Mouse (Mus musculus) midbrain, postnatal 0 days (tissue): ENCODE data around the gene Cdh4. TPM values are rescaled to one million over a fixed set of nuclear protein-coding genes. Genes with fewer than 3 reads are reported as not detected.

Experiments
- ATAC-seq: fragments of 200-750 bp; cut with Nextera tagmentation; 2 replicates; pipeline ENCODE4 v1.8.0; 2017; ENCODE audit warnings: moderate number of reproducible peaks, mild to moderate bottlenecking, moderate TSS enrichment, moderate library complexity; ENCODE audit not compliant: low FRiP score
- DNase-seq: peaks from one replicate; pipeline ENCODE4 v3.0.0-alpha.2; 2015; ENCODE audit warnings: low spot score
- H3K27ac ChIP-seq: fragments of 300-500 bp; sonication (generic); 2 replicates; pipeline ENCODE4 v1.5.1; 2014; ENCODE audit warnings: low read depth, mild to moderate bottlenecking, low read length, mixed read lengths
- H3K27me3 ChIP-seq: fragments of 300-500 bp; sonication (generic); 2 replicates; pipeline ENCODE4 v1.6.1; 2014; ENCODE audit warnings: low read length, control low read depth, mixed read lengths; ENCODE audit not compliant: insufficient read depth
- H3K36me3 ChIP-seq: fragments of 300-500 bp; sonication (generic); 2 replicates; pipeline ENCODE4 v1.6.1; 2014; ENCODE audit warnings: low read length, control low read depth, mixed read lengths; ENCODE audit not compliant: insufficient read depth
- H3K4me1 ChIP-seq: fragments of 300-500 bp; sonication (generic); 2 replicates; pipeline ENCODE4 v1.6.1; 2014; ENCODE audit warnings: mild to moderate bottlenecking, control low read depth, antibody characterized with exemption, low read length, mixed read lengths; ENCODE audit not compliant: insufficient read depth
- H3K4me2 ChIP-seq: fragments of 300-500 bp; sonication (generic); 2 replicates; pipeline ENCODE4 v1.6.1; 2014; ENCODE audit warnings: low read depth, mild to moderate bottlenecking, low read length, mixed read lengths; ENCODE audit not compliant: poor library complexity, severe bottlenecking
- H3K4me3 ChIP-seq: fragments of 300-500 bp; sonication (generic); 2 replicates; pipeline ENCODE4 v1.5.1; 2014; ENCODE audit warnings: low read depth, mild to moderate bottlenecking, low read length, moderate library complexity
- H3K9ac ChIP-seq: fragments of 300-500 bp; sonication (generic); replicated peaks from 2 replicates; pipeline ENCODE4 v1.6.1; 2014; ENCODE audit warnings: mild to moderate bottlenecking, low read length, moderate library complexity, mixed read lengths; ENCODE audit not compliant: poor library complexity, severe bottlenecking
- H3K9me3 ChIP-seq: fragments of 300-500 bp; sonication (generic); 2 replicates; pipeline ENCODE4 v1.6.1; 2016; ENCODE audit warnings: low read length, control low read depth
- CTCF ChIP-seq: IDR thresholded peaks from 2 replicates; pipeline ENCODE4 v1.5.1; 2016; ENCODE audit warnings: antibody characterized with exemption, mild to moderate bottlenecking
- WGBS: fragments of 180-500 bp; shearing (Covaris S2); extraction: QIAGEN DNeasy Blood & Tissue Kit; methylation state at CpG from one replicate; pipeline ENCODE4 v1.1.7; 2014; 5-methylcytosine and 5-hydroxymethylcytosine counted together
- polyA plus RNA-seq: library from polyadenylated mRNA; unstranded; fragments of >200 nt; fragmentation: Nextera tagmentation; extraction: Ambion mirVana; gene quantifications from 2 replicates; pipeline ENCODE4 v1.2.1, GENCODE M21; 2015
- total RNA-seq: library from RNA; depleted of rRNA; stranded (reverse); fragments of >200 nt; gene quantifications from 2 replicates; pipeline ENCODE4 v1.2.3, GENCODE M21; 2014

The Cdh4 gene
- total and polyA plus RNA-seq, 2 experiments from 2014 or later = 64.9 to 86.6 TPM

DNA sequence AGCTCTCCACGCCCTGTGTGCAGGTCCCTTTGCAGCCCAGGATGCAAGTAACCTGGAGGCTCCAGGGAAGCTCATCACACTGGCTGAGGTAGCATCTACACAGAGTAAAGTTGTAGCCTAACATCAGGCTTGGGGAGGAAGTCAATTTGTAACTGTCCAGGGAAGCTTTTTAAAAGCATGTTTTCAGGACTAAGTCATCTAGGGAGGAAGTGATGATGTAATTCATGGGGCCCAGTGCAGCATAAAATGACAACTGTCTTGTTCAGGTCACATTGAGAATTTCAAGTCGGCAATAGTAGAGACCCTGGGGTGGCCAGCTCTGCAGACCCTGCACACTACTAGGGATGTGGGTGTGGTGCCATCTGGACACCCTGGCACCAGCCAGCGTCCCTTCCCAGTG lies 213.3 kb downstream of the Cdh4 start:
- no peak overlapping the region for H3K4me2 ChIP-seq
- 90% methylated on average over 3 of the region's 3 CpGs for WGBS

DNA sequence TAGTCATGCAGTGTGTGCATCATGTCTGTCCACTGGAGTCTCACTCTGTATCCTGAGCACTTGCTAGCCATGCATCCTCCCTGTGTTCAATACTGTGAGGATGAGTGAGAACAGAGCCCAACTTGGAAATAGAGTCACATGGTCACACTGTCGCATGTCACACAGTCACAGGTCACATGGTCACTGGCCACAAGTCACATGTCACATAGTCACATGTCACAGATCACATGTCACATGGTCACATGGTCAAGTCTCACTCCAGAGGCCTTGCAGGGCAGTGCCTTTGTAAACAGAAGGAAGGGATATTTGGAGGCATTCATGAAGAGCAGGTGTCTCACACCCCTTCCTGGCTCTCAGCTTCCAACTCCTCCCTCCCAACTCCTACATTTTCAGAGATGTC lies 217.0 kb downstream of the Cdh4 start:
- peaks cover 11% of the 10 kb centered on the region for H3K27me3 ChIP-seq
- no peaks in the 10 kb centered on the region for H3K9me3 ChIP-seq
- H3K27ac ChIP-seq = no peak overlapping the region
- H3K4me3 ChIP-seq = no peak overlapping the region
- DNase-seq = no peak
- no peaks in the 10 kb centered on the region for H3K36me3 ChIP-seq
- H3K4me2 ChIP-seq = no peak overlapping the region
- H3K9ac ChIP-seq = no peak overlapping the region
- ATAC-seq = no peak
- no peak for TF ChIP-seq CTCF
- 95% methylated on average over 1 of the region's 1 CpGs for WGBS
- peaks cover 4% of the 10 kb centered on the region; the same call in 1 of the 2 replicates for H3K4me1 ChIP-seq

More for the DNA sequence above, 213.3 kb downstream of the Cdh4 start:
- H3K27ac ChIP-seq = no peak overlapping the region
- DNase-seq = no peak
- TF ChIP-seq CTCF = no peak
- no peak overlapping the region for H3K9ac ChIP-seq
- no peaks in the 10 kb centered on the region for H3K9me3 ChIP-seq
- no peaks in the 10 kb centered on the region for H3K36me3 ChIP-seq
- no peak for ATAC-seq
- no peak overlapping the region for H3K4me3 ChIP-seq
- H3K27me3 ChIP-seq = no peaks in the 10 kb centered on the region
- H3K4me1 ChIP-seq = no peaks in the 10 kb centered on the region

DNA sequence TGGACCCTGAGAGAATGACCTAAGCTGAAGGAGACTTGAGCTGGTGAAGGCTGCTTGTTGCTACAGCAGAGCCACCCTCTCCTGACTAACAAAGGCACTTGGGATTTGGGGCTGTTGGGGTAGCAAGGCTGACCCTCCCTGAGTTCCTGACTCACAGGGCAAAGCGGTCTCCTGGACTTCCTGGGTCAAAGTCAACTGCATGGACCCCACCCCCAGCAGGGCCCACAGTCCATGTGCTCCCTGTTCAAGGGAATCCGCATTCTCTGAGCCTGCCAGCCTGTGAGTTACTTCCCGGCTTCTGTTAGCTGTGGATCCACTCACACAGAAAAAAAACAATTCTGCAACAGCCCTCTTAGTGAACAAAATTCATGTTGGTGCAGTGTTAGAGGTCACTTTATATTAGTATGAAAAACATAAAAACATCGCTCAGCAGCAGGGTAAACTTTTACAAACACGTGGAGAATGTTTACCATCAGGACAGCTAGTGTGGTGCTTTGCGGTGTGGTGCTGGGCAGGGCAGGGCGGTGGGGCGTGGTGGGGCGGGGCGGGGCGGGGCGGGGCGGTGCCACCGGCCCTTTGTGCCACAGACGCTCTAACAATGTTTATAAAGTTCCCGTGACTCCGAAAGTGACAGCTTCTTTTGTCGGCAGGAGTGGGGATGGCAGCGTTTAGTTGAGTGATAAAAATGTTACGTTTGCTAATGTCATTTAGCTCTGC lies 219.9 kb downstream of the Cdh4 start:
- Histone ChIP-seq H3K4me1 (peaks cover 4% of the 10 kb centered on the region; the same call in 1 of the 2 replicates), H3K36me3 (no peaks in the 10 kb centered on the region), H3K9ac (no peak overlapping the region), H3K4me2 (no peak overlapping the region; the same call in 1 of the 2 replicates), H3K4me3 (no peak overlapping the region), H3K27ac (no peak overlapping the region), H3K9me3 (no peaks in the 10 kb centered on the region), H3K27me3 (peaks cover 11% of the 10 kb centered on the region)
- no peak for DNase-seq
- ATAC-seq = no peak
- no peak for TF ChIP-seq CTCF
- WGBS = 9% methylated on average over 20 of the region's 20 CpGs

DNA sequence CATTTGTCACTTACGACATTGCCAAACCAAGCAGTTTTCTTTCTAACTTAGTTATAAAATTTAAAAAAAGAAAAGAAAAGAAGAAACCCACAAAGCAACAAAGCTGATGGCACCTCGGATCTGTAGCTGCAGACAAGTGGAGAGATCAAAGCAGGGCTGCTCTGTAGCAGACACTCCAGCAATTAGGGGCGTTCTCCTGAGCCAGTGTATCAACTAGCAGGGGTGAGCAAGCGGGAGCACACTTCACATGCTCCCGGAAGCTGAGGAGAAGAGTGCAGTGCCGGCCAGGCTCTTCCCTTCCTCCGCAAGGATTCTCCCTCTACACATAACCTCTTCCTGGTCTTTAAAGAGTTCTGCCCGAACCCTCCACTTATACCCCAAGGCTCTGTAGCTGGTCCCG lies 220.5 kb downstream of the Cdh4 start:
- peaks cover 11% of the 10 kb centered on the region for H3K27me3 ChIP-seq
- WGBS = 13% methylated on average over 9 of the region's 9 CpGs
- DNase-seq (no peak), ATAC-seq (no peak)
- H3K9ac ChIP-seq = no peak overlapping the region
- peaks cover 4% of the 10 kb centered on the region; the same call in 1 of the 2 replicates for H3K4me1 ChIP-seq
- H3K4me3 ChIP-seq = no peak overlapping the region
- TF ChIP-seq CTCF = no peak
- no peaks in the 10 kb centered on the region for H3K9me3 ChIP-seq
- no peak overlapping the region for H3K4me2 ChIP-seq
- H3K36me3 ChIP-seq = no peaks in the 10 kb centered on the region
- H3K27ac ChIP-seq = no peak overlapping the region

DNA sequence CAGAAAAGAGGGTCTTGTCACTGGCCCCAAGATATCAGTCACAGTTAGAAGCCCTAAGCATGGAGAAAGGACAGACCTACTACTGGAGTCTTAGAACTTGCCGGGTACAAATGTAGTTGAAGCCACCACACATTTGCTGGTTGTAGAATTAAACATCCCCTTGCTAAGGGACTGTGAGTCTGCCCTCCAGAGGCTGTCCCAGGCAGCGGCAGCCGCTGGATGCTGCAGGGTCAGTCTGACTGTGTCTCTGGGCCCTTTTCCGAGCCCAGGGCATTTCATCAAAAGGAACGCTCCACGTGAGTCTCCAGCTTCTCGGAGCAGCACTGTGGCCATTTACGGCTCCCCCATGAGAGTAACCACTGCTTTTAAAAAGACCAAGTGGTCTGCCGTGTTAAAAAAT lies 221.4 kb downstream of the Cdh4 start:
- no peak for DNase-seq
- WGBS = 40% methylated on average over 9 of the region's 9 CpGs

DNA sequence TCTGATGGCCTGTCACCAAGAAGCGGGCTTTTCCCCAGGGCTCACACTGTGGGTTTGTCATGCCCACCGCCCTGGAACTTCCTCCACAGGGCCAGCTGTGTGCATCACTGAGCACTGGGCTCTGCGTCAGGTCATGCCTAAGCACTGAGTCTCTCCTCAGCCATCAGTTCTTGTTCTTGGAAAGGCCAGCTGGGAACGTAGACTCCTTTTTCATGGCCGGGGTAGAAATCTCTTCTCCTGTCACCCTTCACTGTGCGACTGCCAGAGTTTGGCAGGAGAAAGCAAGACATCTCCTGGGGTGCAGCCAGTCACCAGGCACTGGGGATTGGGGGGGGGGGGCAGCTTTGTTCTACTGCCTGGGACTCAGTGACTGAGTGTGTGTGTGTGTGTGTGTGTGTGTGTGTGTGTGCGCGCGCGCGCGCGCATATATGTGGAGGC lies 222.0 kb downstream of the Cdh4 start:
- no peak overlapping the region for H3K4me3 ChIP-seq
- peaks cover 11% of the 10 kb centered on the region for H3K27me3 ChIP-seq
- H3K27ac ChIP-seq = no peak overlapping the region
- peaks cover 4% of the 10 kb centered on the region; the same call in 1 of the 2 replicates for H3K4me1 ChIP-seq
- no peaks in the 10 kb centered on the region for H3K9me3 ChIP-seq
- DNase-seq (peak; percentile 67), ATAC-seq (peak; percentile 62; the same call in 1 of the 2 replicates)
- no peaks in the 10 kb centered on the region for H3K36me3 ChIP-seq
- H3K9ac ChIP-seq = no peak overlapping the region
- no peak overlapping the region for H3K4me2 ChIP-seq
- TF ChIP-seq CTCF = no peak
- 65% methylated on average over 13 of the region's 13 CpGs for WGBS

More for the DNA sequence above, 221.4 kb downstream of the Cdh4 start:
- Histone ChIP-seq H3K27me3 (peaks cover 11% of the 10 kb centered on the region), H3K4me1 (peaks cover 4% of the 10 kb centered on the region; the same call in 1 of the 2 replicates), H3K36me3 (no peaks in the 10 kb centered on the region), H3K4me3 (no peak overlapping the region), H3K4me2 (no peak overlapping the region), H3K27ac (no peak overlapping the region), H3K9ac (no peak overlapping the region), H3K9me3 (no peaks in the 10 kb centered on the region)
- peak; percentile 55 for TF ChIP-seq CTCF
- no peak for ATAC-seq
